Mouse (Mus musculus) heart, embryonic 11.5 days (tissue): ENCODE data around the gene Ptch1. TPM values are rescaled to one million over a fixed set of nuclear protein-coding genes. Genes with fewer than 3 reads are reported as not detected.

Experiments used
- ATAC-seq: fragments of 200-750 bp; cut with Nextera tagmentation; replicated peaks from 2 replicates; pipeline ENCODE4 v1.8.0; 2017; ENCODE audit warnings: moderate library complexity; ENCODE audit not compliant: insufficient number of reproducible peaks, low FRiP score, low TSS enrichment
- H3K27ac ChIP-seq: fragments of 300-500 bp; sonication (generic); 2 replicates; pipeline ENCODE4 v1.5.1; 2014; ENCODE audit warnings: mild to moderate bottlenecking, low read depth, low read length
- H3K27me3 ChIP-seq: fragments of 300-500 bp; sonication (generic); 2 replicates; pipeline ENCODE4 v1.6.1; 2014; ENCODE audit warnings: mild to moderate bottlenecking, low read length, mixed read lengths; ENCODE audit not compliant: control insufficient read depth, insufficient read depth
- H3K36me3 ChIP-seq: fragments of 300-500 bp; sonication (generic); 2 replicates; pipeline ENCODE4 v1.6.1; 2014; ENCODE audit warnings: mild to moderate bottlenecking, low read length, moderate library complexity, mixed read lengths; ENCODE audit not compliant: control insufficient read depth, insufficient read depth
- H3K4me1 ChIP-seq: fragments of 300-500 bp; sonication (generic); 2 replicates; pipeline ENCODE4 v1.6.1; 2014; ENCODE audit warnings: low read length; ENCODE audit not compliant: control insufficient read depth, insufficient read depth
- H3K4me2 ChIP-seq: fragments of 300-500 bp; sonication (generic); 2 replicates; pipeline ENCODE4 v1.6.1; 2014; ENCODE audit warnings: mild to moderate bottlenecking, moderate library complexity
- H3K4me3 ChIP-seq: fragments of 300-500 bp; sonication (generic); 2 replicates; pipeline ENCODE4 v1.5.1; 2014; ENCODE audit warnings: low read depth, low read length
- H3K9ac ChIP-seq: fragments of 300-500 bp; sonication (generic); 2 replicates; pipeline ENCODE4 v1.6.1; 2014; ENCODE audit warnings: mild to moderate bottlenecking, low read depth, low read length, moderate library complexity
- H3K9me3 ChIP-seq: fragments of 300-500 bp; sonication (generic); replicated peaks from 2 replicates; pipeline ENCODE4 v1.6.1; 2016; ENCODE audit warnings: low read length; ENCODE audit not compliant: control insufficient read depth
- WGBS: fragments of 180-500 bp; shearing (Covaris S2); extraction: QIAGEN DNeasy Blood & Tissue Kit; methylation state at CpG from one replicate; pipeline ENCODE4 v1.1.7; 2014; ENCODE audit not compliant: insufficient replicate concordance; 5-methylcytosine and 5-hydroxymethylcytosine counted together
- polyA plus RNA-seq: library from polyadenylated mRNA; unstranded; fragments of >200 nt; fragmentation: Nextera tagmentation; extraction: Ambion mirVana; gene quantifications from 2 replicates; pipeline ENCODE4 v1.2.1, GENCODE M21; 2014

Ptch1 gene
- polyA plus RNA-seq, 1 experiment from 2014 or later = 11.8 TPM

DNA sequence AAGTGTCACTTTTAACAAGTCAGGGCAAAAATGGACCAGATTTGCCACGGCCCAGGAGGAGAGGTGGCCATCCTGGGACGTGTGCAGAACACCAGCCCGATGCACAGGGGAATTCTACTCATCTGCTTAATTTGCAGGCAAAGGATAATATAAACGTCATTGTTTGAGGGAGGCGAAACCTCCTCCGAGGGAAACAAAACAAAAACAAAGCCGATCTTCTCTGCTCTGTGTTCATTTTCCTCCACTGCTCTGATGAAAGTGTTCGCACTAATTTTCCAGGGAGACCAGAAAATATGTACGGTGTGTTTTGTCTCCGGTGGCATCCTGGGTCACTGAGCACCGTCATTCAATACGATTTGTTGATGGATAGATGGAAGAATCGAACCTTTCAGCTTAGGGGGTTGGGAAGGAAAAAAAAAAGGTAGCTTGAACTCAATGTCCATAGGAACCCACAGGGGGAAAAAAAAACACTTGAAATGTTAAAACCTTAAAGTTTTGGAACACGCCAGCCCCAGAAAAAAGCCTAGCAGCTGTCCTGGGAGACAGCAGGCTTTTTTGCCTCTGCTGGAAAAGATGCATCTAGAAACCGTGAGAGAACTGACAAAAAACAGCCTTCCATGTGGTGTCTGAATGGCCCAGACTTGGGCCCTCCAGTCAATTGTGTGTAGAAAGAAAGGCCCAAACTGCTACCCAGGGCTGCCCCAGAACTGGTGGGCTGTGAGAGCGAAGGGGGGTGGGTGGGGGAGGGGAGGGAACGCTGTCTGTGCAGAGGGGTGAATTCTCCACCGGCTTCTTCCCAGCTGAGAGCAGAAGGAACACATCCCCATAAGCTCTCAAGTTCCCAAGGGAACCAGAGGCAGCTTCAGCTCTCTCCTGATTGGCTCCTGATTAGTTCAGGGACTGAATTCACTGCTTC lies 86.3 kb downstream of the Ptch1 start:
- H3K4me1 ChIP-seq = no peaks in the 10 kb centered on the region
- no peak overlapping the region for H3K27ac ChIP-seq
- H3K27me3 ChIP-seq = no peaks in the 10 kb centered on the region
- no peak overlapping the region for H3K9ac ChIP-seq
- WGBS = 37% methylated on average over 18 of the region's 18 CpGs
- no peak for ATAC-seq
- no peak overlapping the region for H3K4me3 ChIP-seq
- H3K9me3 ChIP-seq = no peaks in the 10 kb centered on the region
- no peak overlapping the region for H3K4me2 ChIP-seq
- no peaks in the 10 kb centered on the region for H3K36me3 ChIP-seq

DNA sequence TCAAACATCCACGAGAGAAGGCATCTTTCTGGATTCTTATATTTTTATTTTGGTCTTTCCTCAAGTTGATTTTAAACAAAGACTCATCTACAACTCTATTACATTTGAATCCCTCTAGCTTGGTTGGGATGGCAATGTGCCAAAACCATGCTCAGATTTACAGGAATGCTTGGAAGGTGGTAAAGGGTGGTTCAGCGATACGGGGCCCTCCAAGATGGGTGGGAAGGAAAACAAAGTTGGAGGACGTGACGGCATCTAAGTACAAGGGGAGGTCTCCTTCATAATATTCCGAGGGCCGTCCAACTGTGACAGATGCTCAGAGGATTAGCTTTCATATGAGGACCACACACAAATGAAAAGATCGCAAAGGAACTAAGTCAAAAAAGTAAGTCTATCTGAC lies 98.0 kb downstream of the Ptch1 start:
- Histone ChIP-seq H3K27me3 (no peaks in the 10 kb centered on the region), H3K4me2 (no peak overlapping the region)
- WGBS = 60% methylated on average over 8 of the region's 8 CpGs

More for the DNA sequence above, 98.0 kb downstream of the Ptch1 start:
- Histone ChIP-seq H3K4me3 (no peak overlapping the region), H3K36me3 (no peaks in the 10 kb centered on the region), H3K9ac (no peak overlapping the region), H3K4me1 (peaks cover 5% of the 10 kb centered on the region), H3K27ac (no peak overlapping the region), H3K9me3 (no peaks in the 10 kb centered on the region)
- ATAC-seq = no peak

Other genes with a start within 250 kb of the Ptch1 start
- gene Fancc, start 76.3 kb downstream of the Ptch1 start, polyA plus RNA-seq = 12.3 and 15.6 TPM in 2 replicates
- 14.5 and 14.9 TPM in 2 replicates for gene Ercc6l2, start 241.6 kb upstream of the Ptch1 start, polyA plus RNA-seq